Mouse (Mus musculus): Measurements from ENCODE around the gene Trpm3. TPM values are rescaled to one million over a fixed set of nuclear protein-coding genes. Genes with fewer than 3 reads are reported as not detected.

Gene Trpm3
- total RNA-seq, 1 experiment from 2014 or later = 1.1 TPM

DNA sequence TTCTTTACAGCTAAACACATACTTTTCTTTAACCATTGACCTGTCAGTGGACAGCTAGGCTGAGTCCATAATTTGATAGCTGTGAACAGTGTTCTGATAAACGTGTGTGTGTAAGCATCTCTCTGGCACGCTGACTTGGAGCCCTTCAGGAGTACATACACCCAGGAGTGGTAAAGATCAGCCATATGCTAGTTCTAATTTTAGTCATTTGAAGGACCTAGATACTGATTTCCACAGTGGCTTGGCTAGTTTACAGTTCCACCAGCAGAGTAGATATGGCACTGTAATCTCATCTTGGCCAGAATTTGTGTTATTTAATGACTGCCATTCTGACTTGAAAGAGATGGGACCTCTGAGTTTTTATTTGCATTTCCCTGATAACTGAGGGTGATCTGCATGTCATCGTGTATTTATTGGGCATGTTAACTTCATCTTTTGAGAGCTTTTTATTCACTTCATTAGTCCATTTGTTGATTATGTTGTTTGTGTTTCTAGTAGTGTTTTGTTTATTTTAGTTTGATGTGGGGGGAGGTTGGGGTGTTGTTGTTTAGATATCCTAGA is 499.6 kb downstream of the Trpm3 start:
- DNase-seq = no peak

DNA sequence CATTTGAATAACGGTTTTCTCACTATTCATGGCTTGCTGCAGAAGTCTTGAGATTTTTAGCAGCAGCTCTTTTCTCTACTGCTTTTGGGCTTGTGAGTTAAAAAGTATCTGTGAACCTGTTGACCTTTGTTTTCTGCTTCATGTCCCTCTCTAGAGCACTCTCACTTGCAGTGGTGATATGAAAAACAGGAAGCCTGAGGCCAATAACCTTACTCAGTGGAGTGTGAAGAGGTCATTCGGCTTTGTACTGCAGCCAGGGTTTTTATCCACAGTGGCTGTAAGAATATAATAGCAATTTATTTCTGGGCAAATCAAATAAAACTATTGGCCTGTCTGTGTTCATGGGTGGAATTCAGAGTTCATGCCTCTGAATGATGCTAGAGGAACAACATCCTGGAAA is 503.3 kb downstream of the Trpm3 start:
- DNase-seq = no peak

DNA sequence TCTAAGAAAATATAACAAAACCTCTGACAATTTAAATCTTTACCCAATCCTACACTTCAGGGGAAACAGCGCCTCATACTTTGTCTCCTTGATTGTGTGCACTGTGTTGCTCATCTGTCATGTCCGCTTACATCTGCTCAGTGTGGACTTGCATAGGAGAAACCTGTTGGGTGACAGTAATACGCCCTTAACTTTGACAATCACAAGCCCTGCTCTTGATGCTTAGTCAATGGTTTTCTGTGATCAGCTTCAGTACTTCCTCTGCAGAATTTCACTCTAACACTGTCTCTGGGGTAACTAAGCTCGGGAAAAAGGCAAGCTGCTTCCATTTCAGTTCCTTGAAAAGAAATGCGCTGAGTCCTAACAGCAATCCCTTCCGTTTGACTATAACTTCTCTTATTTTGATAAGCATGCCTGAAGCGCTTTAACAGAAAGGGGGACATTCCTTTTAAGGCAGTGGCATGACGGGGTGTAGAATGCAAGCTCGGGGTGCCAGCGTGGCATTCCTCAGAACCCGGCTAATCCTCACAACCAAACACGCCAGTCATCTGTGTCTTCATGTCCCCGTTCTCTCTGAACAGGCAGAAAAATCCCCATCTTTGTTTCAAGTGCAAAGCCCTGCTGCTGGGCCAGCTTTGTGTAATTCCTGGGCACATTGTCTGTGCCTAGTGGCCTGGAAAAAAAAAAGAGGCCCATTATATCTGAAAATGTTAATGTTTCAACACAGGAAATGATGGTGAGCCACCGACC is 517.8 kb downstream of the Trpm3 start:
- DNase-seq = no peak

DNA sequence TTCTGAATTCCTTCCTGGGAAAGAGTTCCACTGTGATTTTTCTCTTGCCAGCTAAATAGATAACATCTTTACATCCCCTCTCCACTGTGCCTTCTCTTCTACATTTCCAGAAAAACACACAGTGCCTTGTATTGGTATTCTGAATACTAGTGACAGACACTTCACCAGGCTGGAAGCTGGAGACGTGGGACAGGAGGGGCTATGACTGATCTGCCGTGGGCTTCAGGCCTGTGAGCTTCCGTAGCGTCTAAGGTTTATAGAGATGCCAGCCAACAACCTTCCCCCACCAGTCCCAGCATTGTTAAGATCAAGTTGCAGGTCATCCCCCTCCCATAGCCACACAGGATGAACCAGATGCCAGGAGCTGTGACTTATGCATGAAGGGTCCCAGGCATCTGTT is 518.4 kb downstream of the Trpm3 start:
- no peak for DNase-seq

DNA sequence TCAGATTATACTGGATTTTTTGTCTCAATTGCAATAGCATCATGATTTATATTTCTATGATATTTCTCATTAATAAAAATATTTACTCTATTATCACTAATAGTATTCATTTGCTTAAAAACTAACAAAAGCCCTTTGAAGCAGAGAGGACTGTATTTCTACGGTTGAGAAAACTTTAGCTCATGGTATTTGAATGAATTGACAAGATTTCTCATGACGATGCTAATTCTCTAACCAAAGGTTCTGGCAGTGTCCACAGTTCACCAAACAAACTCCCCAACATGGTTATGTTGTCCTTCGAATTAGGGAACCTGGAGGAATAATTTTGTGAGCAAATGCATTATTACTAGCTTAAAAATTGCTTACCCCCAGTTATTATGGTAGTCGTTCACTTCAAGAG is 526.6 kb downstream of the Trpm3 start:
- no peak for DNase-seq

DNA sequence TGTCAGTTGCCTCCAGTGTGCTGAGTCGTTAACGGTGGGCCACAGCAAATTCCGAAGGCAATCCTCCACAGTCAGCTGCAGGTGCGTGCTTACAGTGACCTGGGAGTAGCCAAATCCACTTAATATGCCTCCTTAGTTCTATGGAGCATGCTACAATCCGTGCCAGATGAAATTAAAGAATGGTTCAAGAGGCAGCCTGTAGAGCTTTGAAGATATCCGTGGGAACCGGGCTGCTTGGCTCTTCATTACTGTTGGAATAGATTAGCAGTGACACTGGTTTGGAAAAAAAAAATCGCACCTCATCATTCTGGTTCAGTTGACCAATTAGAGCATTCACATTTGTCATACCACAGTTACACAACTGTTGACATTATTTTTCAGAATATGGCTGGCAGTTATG is 531.4 kb downstream of the Trpm3 start:
- DNase-seq = no peak

DNA sequence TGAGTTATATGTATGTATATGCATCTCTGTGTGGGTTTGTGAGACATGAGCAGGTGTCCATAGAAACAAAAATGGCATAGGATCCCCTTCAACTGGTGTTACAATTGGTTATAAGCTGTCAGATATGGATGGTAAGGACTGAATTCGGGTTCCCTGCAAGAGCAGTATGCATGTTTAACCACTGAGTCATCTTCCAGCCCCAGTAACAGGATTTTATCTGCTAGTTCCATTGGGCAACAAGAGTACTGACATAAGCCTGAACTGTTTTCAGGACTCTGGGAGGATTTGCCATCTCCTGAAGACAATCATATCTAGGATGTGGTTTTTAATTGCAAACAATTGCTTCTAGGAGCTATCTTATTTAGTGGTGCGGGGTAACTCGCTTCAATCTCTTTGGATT is 534.0 kb downstream of the Trpm3 start:
- DNase-seq = no peak

DNA sequence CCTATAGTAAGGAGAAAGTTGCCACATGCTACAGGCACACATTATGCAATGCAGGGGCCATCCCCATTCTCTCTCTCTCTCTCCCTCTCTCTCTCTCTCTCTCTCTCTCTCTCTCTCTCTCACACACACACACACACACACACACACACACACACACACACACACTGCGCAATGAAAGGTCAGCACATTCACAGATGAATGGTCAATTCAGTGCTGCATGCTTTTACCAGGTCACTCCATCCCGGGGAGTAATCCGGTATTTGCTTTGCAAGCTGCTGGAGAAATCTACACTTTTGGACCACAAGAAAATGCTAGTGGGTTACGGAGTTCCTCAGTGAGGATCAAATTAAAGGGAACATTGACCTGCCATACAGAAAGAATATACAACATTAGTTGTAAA is 537.4 kb downstream of the Trpm3 start:
- no peak for DNase-seq

DNA sequence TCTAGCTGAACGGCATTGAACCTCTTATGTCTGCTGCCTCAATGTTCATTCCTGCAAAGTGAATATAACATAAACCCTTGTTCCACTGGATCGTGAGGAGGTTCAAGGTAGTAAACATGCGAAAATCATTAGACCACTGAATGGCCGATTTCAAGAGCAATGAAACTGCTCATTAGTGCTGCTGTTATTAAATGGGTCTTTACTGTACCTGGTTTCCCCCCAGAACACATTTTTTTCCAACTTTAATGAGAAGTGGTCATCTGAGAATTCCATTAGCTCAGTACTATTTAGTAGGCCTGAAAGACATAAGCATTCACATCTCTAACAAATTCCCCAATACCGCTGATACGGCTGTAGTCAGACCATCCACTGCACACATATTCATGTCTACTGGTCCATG is 543.4 kb downstream of the Trpm3 start:
- no peak for DNase-seq

DNA sequence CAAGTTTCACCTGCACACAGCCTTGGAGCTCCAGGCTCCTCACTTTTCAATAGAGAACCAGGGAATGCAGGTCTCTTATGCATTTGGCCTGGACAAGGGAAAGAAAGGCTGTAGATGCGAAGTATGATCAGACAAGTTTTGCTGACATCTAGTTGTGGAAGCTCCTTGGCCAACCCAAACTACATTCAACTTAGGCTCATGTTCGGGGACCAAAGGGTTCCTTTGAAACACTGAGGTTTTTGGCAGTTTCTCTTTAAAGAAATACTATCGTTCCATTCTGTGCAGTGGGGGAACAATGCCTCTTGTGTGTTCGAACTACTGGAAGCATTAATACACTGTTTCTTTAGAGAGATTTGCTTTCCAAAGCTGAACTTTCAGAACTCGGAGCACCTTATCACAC is 553.1 kb downstream of the Trpm3 start:
- DNase-seq = no peak

DNA sequence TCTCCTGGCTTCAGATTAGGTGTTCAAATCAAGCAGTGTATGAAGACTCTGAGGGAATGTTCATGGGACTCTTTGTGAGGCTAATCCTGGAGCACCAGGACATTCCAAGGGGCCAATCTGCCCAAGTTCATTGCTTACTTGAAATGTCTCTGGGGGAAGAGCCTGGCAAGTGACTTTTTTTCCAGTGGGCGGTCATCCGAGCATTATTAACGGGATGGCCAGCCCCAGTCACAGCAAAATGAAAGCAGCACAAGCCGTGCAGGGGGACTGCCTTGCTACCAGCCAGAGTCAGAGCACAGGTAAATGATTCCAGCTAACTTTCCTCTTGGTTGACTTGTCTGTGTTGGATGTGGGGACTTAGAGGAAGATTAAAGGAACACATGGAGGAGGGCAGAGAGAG is 553.7 kb downstream of the Trpm3 start:
- DNase-seq = peak; percentile 5

DNA sequence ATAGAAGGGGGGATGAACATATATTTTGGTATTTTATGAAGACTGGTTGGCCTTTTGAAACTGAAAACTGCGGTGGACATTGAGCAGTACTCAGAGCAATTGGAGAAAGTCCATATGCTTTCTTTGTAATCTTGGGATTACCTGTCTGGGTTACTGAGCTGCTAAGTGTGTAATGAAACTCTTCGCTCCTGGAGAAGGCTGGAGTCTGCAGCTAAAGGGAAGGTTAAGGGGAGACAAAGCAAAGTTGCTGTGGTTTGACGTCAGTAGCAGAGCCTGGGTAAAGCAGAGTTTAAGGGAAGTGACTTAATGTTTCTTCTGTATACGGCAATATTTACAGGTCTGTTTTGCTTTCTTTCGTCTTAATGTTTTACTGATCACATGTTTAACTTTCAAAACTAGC is 554.1 kb downstream of the Trpm3 start:
- no peak for DNase-seq

DNA sequence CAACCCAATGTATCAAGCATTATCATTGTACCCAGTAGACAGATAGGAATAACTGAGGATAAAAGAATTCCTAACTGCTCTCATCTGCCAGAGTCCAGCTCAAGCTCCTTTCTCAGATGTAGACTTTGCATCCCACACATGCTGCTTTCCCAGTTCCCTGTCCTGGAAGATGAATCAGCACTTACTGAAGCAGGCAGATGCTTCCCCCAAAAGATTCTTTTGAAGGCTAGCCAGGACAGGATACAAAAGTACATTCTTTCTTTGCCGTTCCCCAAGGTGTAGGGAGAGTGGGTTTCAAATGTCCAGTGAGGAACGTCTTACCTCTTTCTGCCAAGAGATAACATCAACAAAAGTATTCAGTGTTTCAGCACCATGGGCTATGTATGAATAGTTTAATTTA is 556.6 kb downstream of the Trpm3 start:
- no peak for DNase-seq

DNA sequence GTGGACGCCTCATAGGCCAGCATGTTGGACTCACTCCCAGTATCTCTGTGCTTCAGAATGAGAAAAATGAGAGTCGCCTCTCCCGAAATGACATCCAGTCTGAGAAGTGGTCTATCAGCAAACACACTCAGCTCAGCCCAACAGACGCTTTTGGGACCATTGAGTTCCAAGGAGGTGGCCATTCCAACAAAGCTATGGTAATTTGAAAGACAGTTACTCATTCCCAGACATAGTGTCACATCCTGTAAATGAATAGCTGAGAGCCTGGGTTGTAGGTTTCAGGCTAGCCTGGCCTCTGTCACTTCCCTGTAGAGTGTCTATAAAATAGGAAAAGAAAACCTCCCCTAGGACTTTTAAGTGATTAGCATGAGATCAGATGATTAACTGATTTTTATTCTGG is 559.9 kb downstream of the Trpm3 start:
- no peak for DNase-seq

DNA sequence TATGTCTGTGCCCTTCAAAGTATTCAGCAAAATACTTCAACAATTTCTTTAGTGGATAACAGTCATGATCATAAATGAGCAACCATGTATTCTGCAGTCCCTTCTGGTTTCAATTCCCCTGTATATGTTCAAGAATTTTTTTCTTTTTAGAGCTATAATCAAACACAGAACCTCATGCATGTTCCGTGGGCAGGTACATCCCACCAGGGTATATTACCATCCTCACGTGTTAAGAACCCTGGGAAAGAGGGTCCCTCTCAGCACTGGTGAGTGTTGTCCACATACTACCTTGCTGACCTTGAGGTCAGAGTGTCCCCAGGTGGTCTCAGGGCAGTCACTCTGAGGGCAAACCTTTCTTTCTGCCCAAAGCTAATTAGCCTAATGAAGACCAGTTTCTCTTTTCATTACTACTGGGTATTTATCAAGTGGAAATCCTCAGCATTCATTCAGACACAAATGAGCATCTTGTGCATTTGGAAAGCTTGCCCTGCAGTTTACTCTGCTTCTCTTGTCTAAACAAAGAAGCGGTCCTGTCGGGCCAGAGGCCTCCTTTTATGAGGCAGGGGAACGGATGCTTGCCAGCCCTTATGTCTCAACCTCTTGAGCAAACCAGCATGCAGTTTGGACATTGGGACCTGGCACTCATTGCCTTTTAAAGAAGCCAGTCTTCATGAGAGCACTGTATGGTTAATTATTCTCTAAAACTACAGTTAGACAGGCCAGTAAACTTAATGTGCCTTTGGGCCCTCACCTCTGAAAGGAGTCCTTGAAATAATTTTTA is 562.2 kb downstream of the Trpm3 start:
- peak; percentile 15 for DNase-seq

DNA sequence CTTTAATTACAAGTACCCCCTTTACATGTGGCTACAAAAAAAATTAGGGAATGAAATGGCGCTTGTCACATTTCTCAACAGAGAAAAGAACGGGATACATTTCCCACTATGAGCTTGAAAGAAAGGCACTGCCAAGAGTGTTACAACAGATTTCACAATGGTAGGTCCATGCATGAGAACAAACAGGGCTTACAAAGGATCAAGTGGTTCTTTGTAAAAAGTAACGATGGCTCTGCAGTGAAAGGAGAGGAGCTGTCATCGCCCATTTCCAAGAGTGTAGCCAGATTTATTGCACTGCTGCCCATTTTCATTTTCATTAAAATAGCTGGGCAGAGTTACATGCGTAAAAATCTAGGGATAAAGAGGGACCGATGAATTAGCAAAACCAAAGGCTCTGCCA is 565.0 kb downstream of the Trpm3 start:
- no peak for DNase-seq

DNA sequence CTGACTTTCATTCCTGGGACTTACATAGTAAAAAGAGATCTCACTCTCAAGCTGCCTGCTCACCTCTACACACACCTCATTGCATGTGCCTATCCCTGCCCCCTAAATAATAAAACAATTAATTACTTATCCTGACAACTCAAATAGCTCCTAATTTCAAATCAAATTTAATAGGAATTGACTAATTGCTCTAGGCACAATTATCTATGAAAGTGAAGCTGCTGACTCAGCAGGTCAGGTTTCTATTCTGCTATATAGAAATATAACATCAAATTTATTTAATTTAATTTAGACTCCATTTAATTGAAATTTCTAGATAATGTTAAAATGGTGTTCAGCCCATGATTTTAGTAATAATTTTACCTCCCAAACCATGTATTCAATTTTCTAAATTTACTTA is 566.6 kb downstream of the Trpm3 start:
- no peak for DNase-seq

DNA sequence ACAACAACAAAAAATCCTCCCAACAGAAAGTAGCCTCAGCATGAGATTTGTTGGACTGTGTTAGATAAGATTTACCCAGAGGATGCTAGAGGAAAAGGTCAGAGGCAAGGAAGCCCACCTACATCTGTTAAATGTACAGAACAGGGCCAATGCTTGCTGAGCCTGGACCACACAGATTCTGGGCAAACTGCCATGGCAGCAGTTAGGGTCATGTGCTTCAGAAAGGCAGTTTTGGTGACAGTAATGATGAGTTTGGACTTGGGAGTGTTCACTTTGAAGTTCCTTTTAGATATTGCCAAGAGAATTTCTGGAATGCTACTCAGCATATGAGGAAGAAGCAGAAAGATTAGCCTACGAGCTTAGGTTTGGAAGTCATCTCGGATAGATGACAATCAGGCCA is 580.2 kb downstream of the Trpm3 start:
- DNase-seq = no peak

DNA sequence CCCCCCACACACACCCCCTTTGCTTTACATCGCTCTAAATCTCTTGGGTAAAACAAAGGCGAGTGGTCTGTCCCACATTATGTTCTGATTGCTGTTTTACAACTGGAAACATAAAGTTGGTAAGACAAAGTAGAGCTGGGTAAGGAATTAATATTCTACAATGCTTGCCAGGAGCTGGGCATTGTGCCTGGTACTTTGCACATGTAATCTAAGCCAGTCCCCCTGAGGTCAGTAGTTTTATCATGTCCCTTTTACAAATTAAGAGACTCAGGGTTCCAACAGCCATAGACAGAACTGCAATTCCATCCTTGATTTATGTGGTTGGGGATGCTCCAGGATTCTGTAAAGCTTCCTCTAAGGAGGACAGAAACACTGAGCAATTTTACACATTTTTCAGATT is 591.0 kb downstream of the Trpm3 start:
- DNase-seq = no peak

DNA sequence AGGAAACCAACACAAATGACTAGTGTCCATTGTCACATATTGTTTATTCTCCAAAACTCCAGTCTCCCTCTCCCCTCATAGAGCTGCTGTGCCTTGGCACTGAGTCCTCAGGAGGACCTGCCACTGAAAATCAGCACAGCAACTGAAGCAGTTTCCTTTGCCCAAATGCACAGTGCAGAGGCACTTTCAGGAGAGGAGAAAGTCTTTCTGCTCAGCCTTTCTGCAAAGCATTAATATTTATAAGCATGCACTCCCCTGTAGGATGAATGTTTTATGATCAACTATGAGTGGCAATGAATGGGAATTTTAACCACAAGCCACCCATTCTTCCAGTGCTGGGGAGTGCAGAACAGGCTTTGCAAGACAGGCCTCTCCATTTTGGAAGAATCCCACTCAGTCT is 592.1 kb downstream of the Trpm3 start:
- no peak for DNase-seq

DNA sequence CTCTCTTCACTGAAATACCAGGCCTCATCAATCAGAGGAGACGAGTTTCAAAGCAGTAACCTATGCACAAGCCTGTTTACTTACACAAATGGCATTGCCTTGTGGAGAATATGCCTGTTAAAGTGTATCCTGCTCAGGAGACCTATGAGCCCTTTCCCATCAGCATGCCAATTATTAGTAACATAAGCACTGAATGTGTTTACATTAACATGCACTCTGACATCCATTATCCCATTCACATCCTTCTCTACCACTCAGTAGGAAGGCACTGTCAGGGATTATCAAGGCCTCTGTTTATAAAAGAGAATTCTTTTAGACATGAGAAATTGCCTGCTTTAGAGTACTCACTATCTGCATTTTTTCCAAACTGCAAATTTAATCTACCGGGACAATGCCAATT is 598.0 kb downstream of the Trpm3 start:
- DNase-seq = no peak

DNA sequence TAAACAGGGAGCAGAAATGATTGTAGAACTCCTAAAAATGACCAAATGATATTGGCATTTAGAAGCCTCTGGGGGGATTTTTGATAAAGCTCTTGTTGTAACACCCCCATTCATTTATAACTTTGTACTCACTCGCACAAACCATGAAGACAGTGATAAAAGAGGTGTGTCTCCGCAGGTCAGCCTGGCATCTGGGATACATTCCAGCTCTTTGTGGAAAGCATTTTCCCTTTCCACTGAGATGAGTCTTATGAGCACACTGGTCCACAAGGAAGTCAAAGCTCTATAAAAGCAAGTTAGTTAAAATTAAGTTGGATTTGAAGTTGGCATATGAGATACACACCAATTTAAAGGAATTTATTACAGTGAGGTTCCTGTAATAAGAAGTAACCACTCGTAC is 600.4 kb downstream of the Trpm3 start:
- DNase-seq = no peak

DNA sequence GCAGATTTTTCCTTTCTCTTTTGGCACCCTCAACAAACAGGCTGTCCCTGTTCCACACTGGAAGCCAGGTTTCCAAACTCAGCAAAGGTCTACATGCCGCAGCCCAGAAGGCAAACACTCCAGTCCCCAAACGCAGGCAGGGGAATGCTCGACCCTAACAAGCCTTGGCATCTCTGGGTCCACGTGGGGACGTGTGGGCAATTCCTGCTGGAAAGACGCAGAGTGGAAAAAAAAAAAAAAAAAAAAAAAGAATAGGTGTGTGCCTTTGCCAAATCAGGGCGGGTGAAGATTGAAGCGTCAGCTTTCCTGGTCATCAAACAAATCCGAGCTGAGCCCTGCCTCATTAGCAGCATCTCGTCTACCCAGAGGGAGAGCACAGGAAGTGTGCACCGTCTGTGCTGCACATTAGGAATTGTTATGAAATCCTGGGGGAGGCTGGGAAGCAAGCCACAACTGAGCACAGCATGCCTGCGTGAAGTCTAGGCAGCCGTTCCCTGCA is 614.5 kb downstream of the Trpm3 start:
- peak; percentile 4 for DNase-seq

DNA sequence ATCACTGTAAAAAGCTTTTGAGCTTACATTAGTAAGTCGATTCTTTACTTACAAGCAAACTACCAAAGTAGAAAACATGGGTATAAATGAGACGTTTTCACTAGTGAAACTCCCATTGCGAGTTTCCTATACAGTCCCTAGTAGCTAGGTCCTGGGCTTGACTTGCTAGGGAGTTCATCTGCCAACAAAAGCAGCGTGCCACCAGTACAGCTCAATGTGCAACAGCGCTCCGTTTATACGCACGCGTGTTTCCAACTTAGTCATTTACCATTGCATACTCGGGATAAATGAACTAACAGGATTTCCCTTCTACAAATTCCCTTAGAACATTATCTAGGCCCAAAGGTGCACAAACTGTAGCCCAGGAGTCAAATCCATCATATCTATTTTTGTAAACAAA is 615.2 kb downstream of the Trpm3 start:
- no peak for DNase-seq

Measured in adrenal gland, postnatal 14 days (tissue).